Mouse (Mus musculus) embryonic stem cell, embryonic (primary cell): ENCODE results near the gene Minos1.

Source experiments
- CTCF ChIA-PET, 4 experiments: fragments of 300-600 bp in 2 of 4; fragments of 350-600 bp in 2 of 4; sonication (Branson Sonifier 250); formaldehyde crosslinking; loops; one replicate each; lab custom pipeline; 2022; ENCODE audit warnings: inconsistent platforms in 2 of 4; lab: Charles Lee
- POLR2A ChIA-PET, 4 experiments: fragments of 300-600 bp in 2 of 4; fragments of 350-600 bp in 2 of 4; sonication (Branson Sonifier 250); formaldehyde crosslinking; loops; one replicate each; lab custom pipeline; 2022; ENCODE audit warnings: antibody characterized with exemption in 4 of 4, inconsistent platforms in 1 of 4; lab: Charles Lee

The Minos1 gene

DNA sequence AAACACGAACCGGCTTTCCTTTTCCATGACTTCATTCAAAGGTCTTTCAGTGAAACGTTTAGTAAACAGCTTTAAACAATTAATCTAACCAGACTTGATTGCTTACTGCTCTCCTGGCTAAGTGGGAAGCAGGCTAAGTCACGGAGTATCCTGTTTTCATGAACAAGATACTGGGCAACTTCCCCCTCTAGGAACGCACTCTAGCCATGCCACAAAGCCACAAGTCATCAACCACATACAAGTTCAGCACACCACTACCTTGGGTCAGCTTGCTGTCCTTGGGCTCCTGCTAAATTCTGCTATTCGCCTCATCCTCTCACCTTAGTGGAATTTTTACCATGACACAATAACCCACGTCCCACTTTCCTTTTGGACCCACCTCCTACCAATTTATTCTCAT is 9.9 kb downstream of the Minos1 start:
- ChIA-PET POLR2A (interaction anchor here in 2 of 4 experiments (1.0 to 2.7 kb wide), 4 partner anchors 9 to 16 kb away, joined by 3 to 12 read pairs (median 6); partner anchors contain the start of gene Minos1 (in 2 of the 2)), CTCF (no interaction called here)

GRCm38 (mm10) chr4:139120281-139120814 is 10.6 kb downstream of the Minos1 start:
- ChIA-PET CTCF (no interaction called here), POLR2A (interaction anchor here in 2 of 4 experiments (1.0 to 2.7 kb wide), 4 partner anchors 9 to 12 kb away, joined by 3 to 12 read pairs (median 4); partner anchors contain the start of gene Minos1 (in 2 of the 2))

GRCm38 (mm10) chr4:139116356-139117063 is 14.4 kb downstream of the Minos1 start:
- ChIA-PET POLR2A (interaction anchor here in 3 of 4 experiments (0.9 to 3.1 kb wide), 10 partner anchors 10 to 940 kb away, joined by 3 to 17 read pairs (median 6); partner anchors contain the start of genes Minos1 (in 2 of the 3), Akr7a5 (in 1 of the 3) and Pqlc2 (in 1 of the 3)), CTCF (interaction anchor here (0.6 to 2.2 kb wide), 21 partner anchors 8 to 1196 kb away, joined by 3 to 9 read pairs (median 4); partner anchors contain the start of genes Akr7a5 (in 1 of the 4), Minos1 (in 1 of the 4), Nbl1 (in 1 of the 4) and Pqlc2 (in 1 of the 4))

DNA sequence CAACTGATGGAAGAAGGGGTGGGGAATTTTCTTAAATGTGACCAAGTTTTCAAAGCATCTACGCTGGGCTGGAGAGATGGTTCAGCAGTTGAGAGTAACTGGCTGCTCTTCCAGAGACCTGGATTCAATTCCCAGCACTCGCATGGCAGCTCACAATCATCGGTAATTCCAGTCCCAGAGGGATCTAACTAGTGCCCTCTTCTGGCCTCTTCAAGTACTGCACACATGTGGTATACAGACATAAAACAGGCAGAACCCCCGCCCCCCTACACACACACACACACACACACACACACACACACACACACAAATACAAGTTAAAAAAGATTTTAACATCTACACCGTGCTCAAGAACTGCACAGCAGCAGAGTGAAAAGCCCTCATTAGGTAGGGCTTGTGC is 15.2 kb downstream of the Minos1 start:
- CTCF ChIA-PET = interaction anchor here (0.6 to 2.2 kb wide), 49 partner anchors 8 to 1749 kb away, joined by 3 to 13 read pairs (median 3); partner anchors contain the start of genes Minos1 (in 2 of the 4), Akr7a5 (in 1 of the 4), Nbl1 (in 1 of the 4) and Pqlc2 (in 1 of the 4)
- POLR2A ChIA-PET = interaction anchor here in 3 of 4 experiments (0.6 to 3.1 kb wide), 10 partner anchors 9 to 940 kb away, joined by 3 to 17 read pairs (median 4); partner anchors contain the start of genes Akr7a5 (in 1 of the 3), Minos1 (in 1 of the 3) and Pqlc2 (in 1 of the 3)

- ChIA-PET POLR2A (interaction anchor here in 2 of 4 experiments (1.2 to 2.8 kb wide), 3 partner anchors 10 to 86 kb away, joined by 3 to 17 read pairs (median 4); partner anchors contain the start of gene Minos1 (in 1 of the 2)), CTCF (interaction anchor here in 3 of 4 experiments (0.5 to 1.7 kb wide), 5 partner anchors 11 to 199 kb away, joined by 3 to 15 read pairs (median 4); partner anchors contain the start of gene Otud3 (in 1 of the 3))
Measured at GRCm38 (mm10) chr4:139112482-139112881, 18.4 kb downstream of the Minos1 start.

DNA sequence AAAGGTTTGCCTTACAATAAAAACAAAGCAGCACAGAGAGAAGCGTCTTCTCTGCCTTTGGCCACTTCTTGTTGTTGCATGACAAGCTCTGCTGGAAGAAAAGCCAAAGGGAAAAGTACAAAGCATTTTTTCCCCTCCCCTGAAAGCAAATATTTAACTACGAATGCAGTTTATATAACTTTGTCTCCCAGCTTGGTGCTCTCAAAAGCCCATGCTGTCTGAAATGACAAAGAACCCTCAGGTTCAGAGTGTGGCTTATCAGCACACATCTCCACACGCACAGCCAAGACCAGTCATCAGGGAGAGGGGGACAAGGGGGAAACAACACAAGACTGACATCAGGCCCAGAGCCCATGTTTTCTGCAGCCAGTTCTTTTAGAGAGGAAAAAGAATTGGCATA is 19.5 kb downstream of the Minos1 start:
- CTCF ChIA-PET = interaction anchor here in 2 of 4 experiments (0.7 to 1.7 kb wide), 5 partner anchors 10 to 198 kb away, joined by 3 to 4 read pairs (median 3); partner anchors contain the start of gene Otud3 (in 1 of the 2)
- POLR2A ChIA-PET = interaction anchor here in 2 of 4 experiments (0.7 to 2.8 kb wide), 9 partner anchors 9 to 199 kb away, joined by 3 to 17 read pairs (median 3); partner anchors contain the start of genes Minos1 (in 2 of the 2), Akr7a5 (in 1 of the 2), Capzb (in 1 of the 2) and Pqlc2 (in 1 of the 2)

- POLR2A ChIA-PET = interaction anchor here in 2 of 4 experiments (0.7 to 2.8 kb wide), 9 partner anchors 11 to 200 kb away, joined by 3 to 17 read pairs (median 3); partner anchors contain the start of genes Minos1 (in 2 of the 2), Akr7a5 (in 1 of the 2), Capzb (in 1 of the 2) and Pqlc2 (in 1 of the 2)
- CTCF ChIA-PET = interaction anchor here in 3 of 4 experiments (0.6 to 1.7 kb wide), 4 partner anchors 10 to 147 kb away, joined by 3 to 4 read pairs (median 3); no protein-coding TSS in a partner anchor
Measured at GRCm38 (mm10) chr4:139110858-139111257, 20.1 kb downstream of the Minos1 start.

DNA sequence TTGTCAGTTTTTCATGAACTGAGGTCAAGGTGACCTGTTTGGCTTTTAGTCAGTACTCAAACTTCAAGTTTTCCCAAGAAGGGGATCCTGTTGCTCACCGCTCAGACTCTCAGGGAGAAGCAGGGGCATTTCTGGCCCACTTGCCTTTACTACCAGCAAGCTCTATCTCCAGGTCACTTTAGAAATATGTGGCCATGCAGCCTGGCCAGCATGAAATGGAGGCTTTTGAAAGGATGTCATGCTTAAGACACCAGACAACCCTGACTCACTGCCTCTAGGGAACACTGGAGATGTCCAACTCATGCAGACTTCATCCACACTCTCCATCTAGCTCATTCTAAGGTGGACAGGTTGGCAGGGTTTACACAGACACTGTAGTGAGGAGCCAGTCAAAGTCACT is 25.5 kb downstream of the Minos1 start:
- ChIA-PET POLR2A (no interaction called here), CTCF (interaction anchor here in 1 of 4 experiments (1.5 kb wide), 1 partner anchor 116 kb away, joined by 4 read pairs; no protein-coding TSS in a partner anchor)

DNA sequence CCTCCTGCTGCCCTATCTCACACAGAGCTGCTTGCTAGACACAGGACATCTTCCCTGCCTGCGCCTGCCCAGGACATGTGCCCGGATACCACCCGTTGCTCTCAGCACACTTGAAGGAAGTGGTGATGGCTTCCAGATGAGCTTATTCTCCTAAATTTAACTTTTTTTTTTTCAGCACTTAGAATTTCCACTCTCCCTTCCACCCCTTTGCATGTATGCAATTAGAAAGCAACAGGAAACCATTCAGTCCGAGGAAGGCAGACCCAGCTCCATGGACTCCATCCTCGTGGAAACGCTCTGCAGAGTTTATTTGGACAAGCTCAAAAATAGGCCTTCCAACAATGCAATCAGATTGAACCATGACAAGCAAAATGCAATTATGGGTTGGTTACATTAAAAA is 29.4 kb downstream of the Minos1 start:
- CTCF ChIA-PET = interaction anchor here (0.6 to 1.4 kb wide), 9 partner anchors 8 to 235 kb away, joined by 3 to 4 read pairs (median 3); partner anchors contain the start of gene Nbl1 (in 1 of the 4)

DNA sequence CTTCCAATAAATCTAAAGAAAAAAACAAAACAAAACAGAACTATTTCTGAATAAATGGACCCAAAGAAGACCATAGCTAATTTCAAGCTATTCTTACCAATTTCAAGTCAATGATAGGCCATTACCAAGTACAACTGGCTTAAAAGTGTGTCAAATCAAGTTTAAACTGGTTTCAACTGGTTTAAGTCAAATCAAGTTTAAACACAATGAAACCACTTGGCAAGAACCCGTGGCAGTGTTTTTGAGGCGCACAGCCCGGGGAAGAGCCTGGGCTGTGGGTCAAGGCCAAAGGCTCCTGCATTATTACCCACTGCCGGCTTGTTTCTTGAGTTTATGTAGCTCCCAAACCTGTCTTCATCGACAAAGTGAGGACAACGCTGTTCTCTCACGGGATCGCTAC is 30.6 kb downstream of the Minos1 start:
- CTCF ChIA-PET = interaction anchor here in 3 of 4 experiments (0.9 to 1.4 kb wide), 4 partner anchors 8 to 230 kb away, joined by 3 to 4 read pairs (median 4); partner anchors contain the start of gene Nbl1 (in 1 of the 3)
- POLR2A ChIA-PET = interaction anchor here in 3 of 4 experiments (0.9 to 3.6 kb wide), 10 partner anchors 8 to 151 kb away, joined by 3 to 19 read pairs (median 4); partner anchors contain the start of genes Nbl1 (in 2 of the 3) and Minos1 (in 1 of the 3)

More for the DNA sequence above, 29.4 kb downstream of the Minos1 start:
- POLR2A ChIA-PET = interaction anchor here in 3 of 4 experiments (0.7 to 3.6 kb wide), 10 partner anchors 9 to 160 kb away, joined by 3 to 19 read pairs (median 4); partner anchors contain the start of genes Nbl1 (in 2 of the 3) and Minos1 (in 1 of the 3)

- ChIA-PET CTCF (no interaction called here), POLR2A (no interaction called here)
Measured at GRCm38 (mm10) chr4:139096201-139096600, 34.7 kb downstream of the Minos1 start.

- POLR2A ChIA-PET = interaction anchor here in 1 of 4 experiments (1.6 kb wide), 1 partner anchor 21 kb away, joined by 7 read pairs; no protein-coding TSS in a partner anchor
- CTCF ChIA-PET = interaction anchor here in 2 of 4 experiments (0.8 to 1.1 kb wide), 3 partner anchors 20 to 215 kb away, joined by 3 to 4 read pairs (median 3); partner anchors contain the start of genes Akr7a5 (in 1 of the 2) and Pqlc2 (in 1 of the 2)
Measured at GRCm38 (mm10) chr4:139095406-139095805, 35.5 kb downstream of the Minos1 start.

- ChIA-PET POLR2A (interaction anchor here in 3 of 4 experiments (0.7 to 3.3 kb wide), 7 partner anchors 8 to 765 kb away, joined by 3 to 19 read pairs (median 4); partner anchors contain the start of gene Minos1 (in 1 of the 3)), CTCF (interaction anchor here in 3 of 4 experiments (0.6 to 2.7 kb wide), 8 partner anchors 8 to 1105 kb away, joined by 3 to 9 read pairs (median 4); no protein-coding TSS in a partner anchor)
Measured at GRCm38 (mm10) chr4:139093196-139093530, 37.8 kb downstream of the Minos1 start.

DNA sequence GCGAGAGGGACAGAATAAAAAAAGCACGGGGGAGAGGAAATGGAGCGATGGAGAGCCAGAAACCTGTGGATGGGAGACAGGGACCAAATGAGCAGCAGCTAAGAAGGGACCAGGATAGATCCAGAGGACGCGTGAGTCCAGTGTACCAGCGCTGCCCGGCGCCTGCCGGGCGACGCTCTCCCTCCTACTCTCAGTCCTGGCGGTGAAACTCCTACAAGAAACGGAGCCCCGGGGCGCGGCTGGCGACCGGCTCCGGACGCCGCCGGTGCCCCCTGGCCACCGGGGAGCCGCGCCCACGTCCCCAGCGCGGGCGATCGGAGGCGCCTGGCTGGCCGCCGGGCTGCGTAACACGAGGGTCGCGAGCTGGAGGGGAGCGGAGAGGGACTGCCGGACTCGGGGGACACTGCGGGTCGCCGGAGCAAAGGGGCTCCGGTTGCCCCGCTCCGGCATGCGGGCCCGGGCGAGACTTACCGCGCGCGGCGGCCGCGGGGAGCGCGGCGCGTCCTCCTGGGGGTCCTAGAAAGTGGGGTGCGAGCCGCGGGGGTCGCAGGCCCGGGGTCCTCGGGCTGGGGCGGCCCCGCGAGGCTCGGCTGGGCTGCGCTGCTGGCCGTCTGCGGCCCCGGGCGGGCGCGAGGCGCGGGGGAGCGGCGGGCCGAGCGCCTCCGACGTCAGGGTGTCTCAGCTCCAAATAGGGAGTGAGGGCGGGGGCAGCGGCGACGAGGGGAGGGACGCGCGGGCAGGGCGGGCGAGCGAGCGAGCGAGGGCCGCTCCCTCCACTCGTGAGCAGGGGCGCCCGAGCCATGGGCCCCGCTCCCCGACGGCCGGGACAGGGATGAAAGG is 38.3 kb downstream of the Minos1 start, which contains the start of gene Nbl1:
Gene Nbl1, minus strand, starts transcription at position 638 of the 840 bp plus-strand sequence.
- ChIA-PET CTCF (interaction anchor here (0.5 to 2.7 kb wide), 16 partner anchors 8 to 1105 kb away, joined by 3 to 9 read pairs (median 3); no protein-coding TSS in a partner anchor), POLR2A (interaction anchor here (0.6 to 3.3 kb wide), 15 partner anchors 8 to 766 kb away, joined by 3 to 19 read pairs (median 4); partner anchors contain the start of genes Akr7a5 (in 1 of the 4), Minos1 (in 1 of the 4) and Pqlc2 (in 1 of the 4))

- ChIA-PET POLR2A (interaction anchor here in 3 of 4 experiments (0.6 to 3.3 kb wide), 17 partner anchors 9 to 1546 kb away, joined by 3 to 19 read pairs (median 4); partner anchors contain the start of genes Minos1 (in 2 of the 3), Akr7a5 (in 1 of the 3) and Pqlc2 (in 1 of the 3)), CTCF (interaction anchor here in 3 of 4 experiments (0.5 to 2.7 kb wide), 16 partner anchors 9 to 343 kb away, joined by 3 to 9 read pairs (median 3); no protein-coding TSS in a partner anchor)
Measured at GRCm38 (mm10) chr4:139091478-139092355, 39.2 kb downstream of the Minos1 start.
